Mouse (Mus musculus) CD8-positive naive resting alpha-beta T cell, adult 2 months (primary cell): Measurements from ENCODE around the gene Col4a2.

Experiments
- DNase-seq, 2 experiments: peaks; one replicate each; pipeline ENCODE4 v3.0.0; 2022; ENCODE audit warnings: low read depth in 2 of 2, low spot score in 2 of 2

Gene Col4a2

DNA sequence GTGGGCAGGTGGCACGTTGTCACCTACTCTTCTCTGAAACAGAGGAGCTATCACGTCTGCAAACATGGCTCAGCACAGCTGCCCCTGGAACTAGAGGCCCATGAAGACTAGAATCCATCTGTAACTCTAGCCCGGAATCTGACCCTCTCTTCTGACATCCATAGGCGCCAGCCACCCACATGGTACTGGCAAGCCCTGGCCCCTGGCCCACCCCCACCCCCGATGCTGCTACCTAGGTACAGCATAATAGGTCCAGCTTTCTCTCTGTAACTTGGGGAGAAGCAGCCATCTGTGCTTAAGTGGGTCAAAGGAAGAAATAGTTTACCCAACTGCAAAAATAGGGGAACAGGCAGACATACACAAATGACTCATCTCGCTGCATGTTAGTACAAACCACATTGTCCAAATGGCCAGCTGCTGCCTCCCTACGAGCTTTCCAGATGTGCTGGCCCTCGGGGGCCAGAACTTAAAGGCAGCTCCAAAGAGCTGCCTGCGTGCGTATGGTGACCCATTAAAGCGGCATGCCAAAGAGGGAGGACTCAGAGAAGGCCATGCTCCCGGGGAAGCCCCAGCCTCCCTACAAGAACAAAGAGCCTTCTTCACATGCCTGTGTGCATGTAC, 99.0 kb downstream of the Col4a2 start:
- no peak for DNase-seq

DNA sequence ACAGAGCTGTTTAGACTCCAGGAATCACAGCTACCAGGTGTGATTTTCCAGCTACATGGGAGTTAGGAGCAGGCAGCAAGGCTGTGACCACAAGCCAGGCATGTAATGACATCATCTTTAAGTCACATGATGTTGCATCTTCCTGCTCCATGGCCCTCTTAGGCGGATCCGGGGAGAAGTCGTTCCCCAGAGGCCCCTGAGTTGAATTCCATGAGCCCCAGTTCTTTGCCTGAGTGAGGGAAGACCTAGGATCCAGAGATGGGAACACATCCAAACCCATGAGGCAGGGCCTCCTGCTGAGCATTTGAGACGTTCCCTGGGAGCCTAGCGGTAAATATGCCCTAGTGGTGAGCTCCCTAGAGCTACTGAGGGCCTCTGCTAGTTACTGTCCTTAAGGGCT, 99.8 kb downstream of the Col4a2 start:
- no peak for DNase-seq

DNA sequence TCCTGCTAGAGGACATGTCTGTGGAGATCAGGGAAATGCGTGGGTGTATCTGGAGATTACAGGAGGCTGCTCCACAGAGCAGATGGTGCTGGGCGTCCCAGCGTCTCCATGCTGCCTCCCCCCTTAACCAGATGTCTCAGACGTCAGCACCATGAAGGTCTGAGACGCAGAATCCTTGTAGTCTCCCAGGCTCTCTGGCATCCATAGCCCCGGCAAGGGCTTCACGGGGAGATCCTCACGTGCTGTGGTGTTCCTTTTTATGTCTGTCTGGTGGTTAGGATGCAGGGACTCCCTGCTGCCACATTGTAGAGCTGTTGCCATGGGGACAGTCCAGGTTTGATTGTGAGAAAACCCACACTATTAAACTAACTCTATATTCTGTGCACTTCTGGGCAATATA, 101.7 kb downstream of the Col4a2 start:
- no peak for DNase-seq

DNA sequence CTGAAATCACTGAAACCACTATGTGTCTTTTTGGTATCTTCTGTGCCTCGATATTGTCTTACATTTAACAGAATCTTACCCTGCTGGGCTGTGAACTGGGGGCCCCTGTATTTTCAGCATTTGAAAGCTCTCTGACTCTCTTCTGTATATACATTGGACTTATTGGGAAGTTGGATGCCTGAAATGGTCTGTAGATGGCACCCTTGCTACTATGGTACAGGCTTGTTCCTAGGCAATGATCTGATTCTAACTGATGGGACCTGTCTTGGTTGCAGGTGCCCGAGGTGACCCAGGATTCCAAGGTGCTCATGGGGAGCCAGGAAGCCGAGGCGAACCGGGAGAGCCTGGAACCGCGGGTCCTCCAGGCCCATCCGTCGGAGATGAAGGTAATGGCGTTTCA, 102.5 kb downstream of the Col4a2 start:
- no peak for DNase-seq

DNA sequence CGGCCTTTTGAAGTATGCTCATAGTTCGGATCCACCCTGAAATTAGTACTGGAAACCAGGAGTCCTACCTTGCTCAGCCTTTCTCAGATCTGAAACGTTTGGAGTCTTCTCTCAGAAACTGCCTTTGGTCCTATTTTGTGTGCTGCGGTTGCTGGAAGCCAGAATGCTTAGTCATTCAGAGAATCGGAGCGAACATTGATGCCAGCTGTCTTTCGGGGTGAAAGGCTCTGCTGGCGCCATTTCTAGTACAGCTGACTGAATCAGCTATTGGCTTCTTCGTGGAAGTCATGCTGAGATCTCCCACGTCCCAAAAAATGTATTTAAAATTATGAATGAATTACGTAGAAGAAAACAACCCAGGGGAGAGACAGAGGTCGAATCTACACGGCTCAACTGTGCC, 105.2 kb downstream of the Col4a2 start:
- DNase-seq = no peak

DNA sequence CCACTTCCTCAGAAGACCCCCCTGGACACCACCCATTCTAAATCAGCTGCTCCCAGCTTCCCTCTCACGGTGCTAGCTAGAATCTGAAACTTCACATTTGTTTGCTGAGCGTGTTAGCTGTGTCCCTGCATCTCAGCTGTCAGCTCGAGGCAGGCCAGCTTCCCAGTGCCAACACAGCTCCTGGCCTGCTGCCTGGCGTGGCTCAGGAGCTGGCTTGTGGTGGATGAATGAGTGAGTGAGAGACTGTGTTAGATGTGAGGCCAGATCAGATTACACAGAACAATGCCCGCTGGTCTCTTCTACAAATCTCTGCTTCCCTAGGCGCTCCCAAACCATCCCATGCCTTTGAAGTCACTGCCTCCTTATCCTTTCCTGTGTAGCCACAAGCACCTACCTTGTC, 106.6 kb downstream of the Col4a2 start:
- DNase-seq = no peak

DNA sequence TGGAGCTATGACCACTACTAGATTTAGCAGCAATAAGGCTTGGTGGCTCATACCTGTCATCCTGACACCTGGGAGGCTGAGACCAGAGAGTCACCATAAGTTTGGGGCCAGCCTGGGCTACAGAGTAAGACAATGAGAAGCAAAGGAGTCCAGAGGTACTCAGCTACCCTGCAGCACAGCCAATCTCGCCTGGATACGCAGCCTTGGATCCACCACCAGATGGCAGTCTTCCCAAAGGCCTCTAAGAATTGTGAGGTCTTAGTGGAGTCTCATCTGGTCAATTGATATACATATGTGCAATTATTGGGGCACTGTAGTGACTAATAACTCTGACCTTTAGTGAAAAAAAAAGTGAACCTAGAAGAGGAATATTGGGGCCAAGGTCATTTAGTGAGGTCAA, 107.0 kb downstream of the Col4a2 start:
- DNase-seq = peak; percentile 15 to 28

DNA sequence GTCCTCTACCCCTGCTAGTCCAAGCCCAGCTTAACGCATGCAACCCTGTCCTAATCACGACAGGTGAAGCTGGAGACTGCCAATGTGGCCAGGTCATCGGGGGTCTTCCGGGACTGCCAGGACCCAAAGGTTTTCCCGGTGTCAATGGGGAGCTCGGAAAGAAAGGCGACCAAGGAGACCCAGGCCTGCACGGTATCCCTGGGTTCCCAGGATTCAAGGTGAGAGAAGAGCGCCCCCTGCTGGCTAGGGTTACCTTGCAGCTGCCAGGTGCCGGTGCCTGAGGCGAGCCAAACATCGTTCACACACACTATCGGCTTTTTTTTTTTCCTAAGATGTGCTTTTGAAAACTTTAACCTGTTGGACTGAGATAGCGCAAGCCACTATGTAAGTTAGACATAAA, 108.5 kb downstream of the Col4a2 start:
- DNase-seq = peak; percentile 13 to 15

DNA sequence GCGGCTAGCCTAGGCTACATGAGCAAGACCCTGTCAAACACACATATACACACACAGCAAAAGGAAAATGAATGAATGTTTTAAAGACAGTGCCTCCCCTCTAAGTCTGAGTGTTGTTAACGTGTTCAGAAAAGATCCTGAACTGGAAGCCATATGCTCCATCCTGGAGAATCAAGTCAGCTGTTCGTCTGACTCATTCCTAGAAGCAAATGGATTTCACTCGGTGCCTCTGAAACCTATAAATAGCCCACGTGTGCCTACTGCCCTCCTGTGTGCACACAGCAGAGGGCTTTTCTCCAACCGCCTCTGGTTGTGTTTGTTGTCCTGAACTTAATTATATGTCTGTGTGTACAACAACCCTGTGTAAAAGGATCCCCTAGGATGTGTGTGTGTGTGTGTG, 109.4 kb downstream of the Col4a2 start:
- DNase-seq = no peak

DNA sequence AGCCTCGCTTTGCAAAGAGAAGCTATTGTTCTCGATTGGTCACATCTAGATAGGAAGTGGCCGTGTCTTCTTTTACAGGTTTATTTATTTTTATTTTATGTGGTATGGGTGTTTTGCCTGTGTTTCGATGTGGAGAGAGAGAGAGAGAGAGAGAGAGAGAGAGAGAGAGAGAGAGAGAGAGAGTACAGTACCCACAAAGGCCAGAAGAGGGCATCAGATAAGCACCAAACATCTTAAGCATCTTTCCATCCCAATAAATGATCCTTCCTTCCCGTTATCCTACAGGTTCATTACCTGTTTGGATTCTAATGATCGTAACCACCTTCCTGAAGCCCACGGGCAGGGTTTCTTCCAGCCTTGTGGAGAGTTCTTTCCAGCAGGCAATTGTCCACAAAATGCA, 110.5 kb downstream of the Col4a2 start:
- DNase-seq = no peak

DNA sequence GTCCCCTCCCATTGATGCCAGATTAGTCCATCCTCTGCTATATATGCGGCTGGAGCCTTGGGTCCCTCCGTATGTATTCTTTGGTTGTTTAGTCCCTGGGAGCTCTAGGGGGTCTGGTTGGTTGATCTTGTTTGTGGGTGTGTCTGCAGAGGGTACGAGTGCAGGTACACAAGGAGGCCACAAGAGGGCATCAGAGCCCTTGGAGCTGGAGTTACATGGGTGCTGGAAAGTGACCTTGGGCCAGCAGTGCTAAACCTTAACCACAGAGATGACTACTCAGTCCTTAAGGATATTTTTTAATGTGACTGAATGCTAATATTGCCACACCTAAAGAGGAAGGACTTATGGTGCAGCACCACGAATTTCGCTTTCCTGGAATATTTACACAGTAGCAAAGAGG, 118.1 kb downstream of the Col4a2 start:
- no peak for DNase-seq

DNA sequence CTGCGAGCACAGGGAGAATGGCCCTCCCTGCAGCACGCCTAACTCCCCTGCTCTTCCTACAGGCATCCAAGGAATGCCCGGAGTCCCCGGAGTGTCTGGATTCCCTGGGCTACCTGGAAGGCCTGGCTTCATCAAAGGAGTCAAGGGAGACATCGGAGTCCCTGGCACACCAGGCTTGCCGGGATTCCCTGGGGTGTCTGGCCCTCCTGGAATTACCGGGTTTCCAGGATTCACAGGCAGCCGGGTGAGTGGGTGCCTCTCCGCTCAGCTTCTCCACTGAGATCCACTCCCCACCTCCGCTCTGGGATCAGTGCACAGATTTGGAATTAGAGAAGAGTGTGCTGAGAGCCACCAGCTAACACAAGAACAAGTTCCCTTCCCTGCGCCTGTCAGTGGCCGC, 125.3 kb downstream of the Col4a2 start:
- DNase-seq = no peak

DNA sequence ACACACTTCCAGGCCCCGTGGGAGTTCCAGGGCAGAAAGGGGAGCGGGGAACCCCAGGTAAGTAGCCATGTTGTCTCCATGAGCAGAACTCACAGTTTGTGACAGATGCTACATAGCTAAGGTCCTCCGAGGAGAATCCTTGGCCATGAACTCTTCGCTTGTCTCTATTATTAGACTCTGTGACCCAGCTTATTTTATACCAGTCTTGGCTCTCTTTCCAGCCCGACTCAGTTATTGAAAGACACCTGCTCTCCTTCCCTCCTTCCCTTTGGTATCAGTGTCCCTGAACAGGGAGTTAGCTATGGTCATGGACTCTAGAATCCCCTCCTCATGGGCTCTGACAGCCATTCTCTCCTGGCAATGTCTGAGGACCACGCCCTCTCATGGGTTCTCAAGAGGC, 128.7 kb downstream of the Col4a2 start:
- no peak for DNase-seq

DNA sequence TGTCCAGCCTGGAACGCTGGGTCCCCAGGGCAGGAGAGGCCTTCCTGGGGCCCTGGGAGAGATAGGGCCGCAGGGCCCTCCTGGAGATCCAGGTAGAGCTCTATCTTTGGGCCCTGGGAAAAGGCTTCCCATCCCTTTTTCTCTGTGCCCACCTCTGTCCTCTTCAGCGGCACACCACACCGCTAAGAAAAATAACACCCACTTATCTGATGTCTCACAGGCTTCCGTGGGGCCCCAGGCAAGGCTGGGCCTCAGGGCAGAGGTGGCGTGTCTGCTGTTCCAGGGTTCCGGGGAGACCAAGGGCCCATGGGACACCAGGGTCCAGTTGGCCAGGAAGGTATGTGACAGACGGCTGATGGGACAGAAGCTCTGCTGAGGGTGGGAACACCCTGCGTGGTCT, 131.0 kb downstream of the Col4a2 start:
- no peak for DNase-seq

DNA sequence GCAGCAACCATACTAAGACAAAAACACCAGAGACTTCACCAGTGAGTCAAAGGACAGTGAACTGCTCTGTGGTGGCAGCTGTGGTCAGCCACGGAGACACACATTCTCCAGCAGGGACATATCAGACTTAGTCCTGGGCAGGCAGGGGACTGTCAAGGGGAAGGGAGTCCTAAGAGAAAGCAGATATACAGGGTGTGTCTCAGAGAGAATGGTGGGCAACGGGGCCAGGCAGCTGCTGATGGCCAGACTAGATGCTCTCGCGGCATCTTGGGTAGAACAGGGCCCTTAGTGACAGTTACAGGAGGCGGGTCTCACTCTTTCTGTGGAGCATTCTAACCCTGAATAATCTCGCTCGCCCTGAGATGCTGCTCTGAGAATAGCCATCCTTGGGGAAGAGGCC, 131.6 kb downstream of the Col4a2 start:
- no peak for DNase-seq

DNA sequence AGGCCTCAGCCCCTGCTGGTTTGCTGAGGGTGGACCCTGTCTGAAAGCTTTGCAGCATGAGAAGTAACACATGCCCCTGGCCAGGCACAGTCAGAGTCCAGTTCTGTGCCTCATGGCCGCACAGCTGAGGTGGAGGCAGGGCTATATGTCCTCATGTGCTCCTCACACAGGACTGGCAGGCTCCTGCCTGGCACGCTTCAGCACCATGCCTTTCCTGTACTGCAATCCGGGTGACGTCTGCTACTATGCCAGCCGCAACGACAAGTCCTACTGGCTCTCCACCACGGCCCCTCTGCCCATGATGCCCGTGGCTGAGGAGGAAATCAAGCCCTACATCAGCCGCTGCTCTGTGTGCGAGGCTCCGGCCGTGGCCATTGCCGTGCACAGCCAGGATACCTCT, 133.2 kb downstream of the Col4a2 start:
- no peak for DNase-seq

DNA sequence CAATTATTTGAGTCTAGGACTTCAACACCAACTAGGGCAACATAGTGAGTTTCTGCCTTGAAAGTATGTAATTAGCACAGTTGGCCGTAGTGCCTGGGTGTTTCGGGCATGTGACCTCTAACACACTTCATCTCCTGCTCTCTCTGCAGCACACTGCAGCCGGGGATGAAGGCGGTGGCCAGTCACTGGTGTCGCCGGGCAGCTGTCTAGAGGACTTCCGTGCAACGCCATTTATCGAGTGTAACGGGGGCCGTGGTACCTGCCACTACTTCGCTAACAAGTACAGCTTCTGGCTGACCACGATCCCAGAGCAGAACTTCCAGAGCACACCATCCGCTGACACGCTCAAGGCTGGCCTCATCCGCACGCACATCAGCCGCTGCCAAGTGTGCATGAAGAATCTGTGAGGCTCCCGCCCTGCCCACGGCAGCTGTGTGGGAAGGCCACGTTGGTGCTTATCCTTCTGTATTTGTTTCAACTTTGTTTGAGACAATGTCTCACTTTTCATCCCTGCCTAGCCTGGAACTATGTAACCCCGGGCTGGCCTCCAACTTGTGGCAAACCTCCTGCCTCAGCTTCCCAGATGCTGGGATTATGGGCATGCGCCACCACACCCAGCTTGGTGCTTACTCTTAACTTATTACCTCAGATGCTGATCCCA, 135.4 kb downstream of the Col4a2 start:
- no peak for DNase-seq

DNA sequence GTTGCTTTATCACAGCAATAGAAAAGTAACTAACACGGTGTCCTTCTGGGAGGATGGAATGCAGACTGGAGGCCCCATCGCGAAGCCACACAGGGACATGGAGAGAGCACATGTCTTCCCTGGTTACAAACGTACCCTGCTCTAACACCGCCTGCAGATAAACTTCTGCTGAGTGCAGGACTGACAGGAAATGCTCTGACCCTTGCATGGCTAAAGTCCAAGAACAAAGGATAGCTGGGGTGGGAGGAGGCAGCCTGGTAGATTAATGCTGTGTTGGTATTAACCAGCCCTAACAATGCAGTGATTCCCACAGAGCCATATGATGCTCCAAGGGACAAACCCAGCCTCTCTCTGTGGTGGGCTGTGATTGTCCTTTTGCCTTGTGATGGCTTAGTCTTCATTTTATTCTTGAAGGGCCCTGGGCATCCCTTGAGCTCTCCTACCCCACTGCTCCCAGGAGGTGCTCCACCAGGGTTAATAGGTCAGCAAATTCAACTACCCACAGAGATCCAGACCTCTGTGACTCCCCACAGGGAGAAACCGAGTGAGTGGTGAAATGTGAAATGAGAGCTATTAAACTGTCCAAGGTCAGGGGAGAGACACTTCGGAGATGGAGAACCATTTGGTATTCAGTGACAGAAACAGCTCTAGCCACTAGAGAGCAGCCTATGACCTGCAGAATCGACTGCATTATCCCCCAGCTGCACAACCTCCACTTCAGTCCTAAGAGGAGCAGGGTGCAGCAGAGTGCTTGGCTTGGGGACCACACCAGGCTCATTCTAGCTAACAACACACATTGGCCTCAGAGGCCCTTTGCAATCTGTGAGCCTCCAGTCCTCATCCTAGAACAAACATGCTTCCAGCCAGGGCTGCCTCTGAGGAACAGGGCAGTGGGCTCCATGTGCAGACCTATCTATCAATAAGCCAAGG, 137.8 kb downstream of the Col4a2 start:
- no peak for DNase-seq

DNA sequence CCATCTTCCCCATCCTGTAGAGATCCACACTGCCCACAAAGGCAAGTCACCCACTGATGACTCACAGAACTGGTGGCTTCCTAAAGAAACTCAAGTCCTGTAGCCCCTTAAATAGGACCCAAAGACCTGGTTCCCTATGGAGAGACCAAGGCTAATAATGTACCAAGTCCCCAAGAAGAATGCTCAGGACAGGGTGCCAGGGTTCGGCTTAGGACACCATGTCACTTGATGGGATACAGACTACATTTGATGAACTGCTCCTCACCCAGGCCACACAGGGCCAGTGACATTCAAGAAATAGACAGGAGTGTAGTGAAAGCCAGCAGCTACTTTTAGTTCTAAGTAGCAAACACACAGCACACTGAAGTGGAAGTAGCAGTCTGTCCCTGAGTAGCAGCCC, 139.5 kb downstream of the Col4a2 start:
- no peak for DNase-seq

DNA sequence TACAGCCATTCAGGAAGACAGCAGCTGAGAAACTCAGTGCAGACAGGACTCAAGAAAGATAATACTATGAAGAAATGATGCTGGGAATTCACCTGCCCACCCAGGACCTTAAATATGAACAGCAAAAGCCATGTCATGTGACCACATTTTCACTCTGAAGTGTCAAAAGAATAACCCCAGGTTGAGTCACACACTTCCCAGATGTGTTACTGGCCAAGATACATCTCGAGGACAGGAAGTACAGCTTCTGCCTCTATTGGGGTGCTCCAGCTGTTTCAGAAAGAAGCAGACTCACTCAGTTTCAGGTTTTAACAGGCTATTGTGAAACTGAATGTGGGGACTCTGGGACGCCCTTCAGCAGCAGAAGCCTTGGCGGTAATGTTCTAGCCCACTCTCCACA, 140.0 kb downstream of the Col4a2 start:
- DNase-seq = no peak

DNA sequence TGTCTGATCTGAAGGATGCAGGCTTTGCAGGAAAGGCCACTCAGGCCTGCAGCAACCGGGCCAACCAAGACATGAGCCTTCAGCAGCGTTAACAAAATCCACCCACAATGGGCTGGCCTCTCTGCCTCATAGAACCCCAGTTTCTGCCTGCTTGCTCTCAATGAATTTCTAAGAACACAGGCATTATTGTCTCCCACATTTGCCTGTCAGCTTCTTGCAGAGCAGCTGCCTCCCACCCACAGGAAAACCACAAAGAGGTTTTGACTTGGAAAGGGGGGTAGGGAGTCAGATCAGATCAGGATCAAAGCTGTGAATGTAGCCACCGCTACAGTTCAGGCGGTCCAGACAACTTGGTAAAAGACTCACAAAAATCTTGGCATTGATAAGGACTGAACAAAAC, 140.4 kb downstream of the Col4a2 start:
- DNase-seq = no peak

DNA sequence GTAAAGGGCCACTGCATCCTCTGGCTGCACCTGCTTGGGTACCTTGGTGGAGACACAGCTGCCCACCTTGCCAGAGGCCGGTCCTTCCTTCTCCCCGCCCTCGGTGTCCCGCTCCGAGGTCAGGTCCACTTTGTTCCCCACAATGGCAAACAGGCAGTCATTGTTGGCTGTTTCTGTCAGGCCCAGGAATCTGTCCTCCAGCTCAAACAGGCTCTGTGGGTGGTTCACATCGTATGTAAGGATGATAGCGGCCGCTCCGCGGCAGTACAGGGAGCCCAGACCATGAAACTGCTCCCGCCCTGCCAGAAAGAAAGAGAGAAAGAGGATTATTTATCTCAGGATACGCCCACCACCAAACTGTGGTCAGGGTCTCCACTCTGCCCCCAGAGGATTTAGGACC, 141.6 kb downstream of the Col4a2 start:
- no peak for DNase-seq
